Mouse (Mus musculus) heart, postnatal 14 days (tissue): ENCODE measurements around the gene Klk1b24. TPM values are rescaled to one million over a fixed set of nuclear protein-coding genes. Genes with fewer than 3 reads are reported as not detected.
"Not testable (repeated sequence)": the region's sequence is repeated elsewhere in the genome, so short reads cannot be mapped to it uniquely, and the experiment has no call there.

Source experiments
- DNase-seq, 2 experiments: peaks; one replicate each; pipeline ENCODE4 v3.0.0; 2021 to 2022
- intact Hi-C: fragments of 180-260 bp; cut with DNase I; formaldehyde crosslinking; loops from one replicate; pipeline ENCODE4 v1.15.1; 2025
- long read RNA-seq, 2 experiments: library from polyadenylated mRNA; stranded (forward); transcript quantifications; one replicate each; pipeline ENCODE4 v2.0.0; 2021
- total RNA-seq, 2 experiments: library from RNA; stranded (reverse); gene quantifications; 2 replicates each; pipeline ENCODE4 v1.2.3; 2021

Gene Klk1b24
- total RNA-seq, result not detected
- long read RNA-seq, experiment 1, result 0 reads
- long read RNA-seq, experiment 2, result 0 reads

GRCm38 (mm10) chr7:44187936-44188335 is at the start of gene Klk1b24:
Gene Klk1b24, plus strand, starts transcription at chr7:44188236.
- not testable (repeated sequence) for DNase-seq

GRCm38 (mm10) chr7:44179299-44180045 is 8.6 kb upstream of the Klk1b24 start:
- intact Hi-C loops, result no loop called here
- no peak for DNase-seq

More at GRCm38 (mm10) chr7:44187936-44188335, at the start of gene Klk1b24:
- intact Hi-C loops, result not testable (repeated sequence)

DNA sequence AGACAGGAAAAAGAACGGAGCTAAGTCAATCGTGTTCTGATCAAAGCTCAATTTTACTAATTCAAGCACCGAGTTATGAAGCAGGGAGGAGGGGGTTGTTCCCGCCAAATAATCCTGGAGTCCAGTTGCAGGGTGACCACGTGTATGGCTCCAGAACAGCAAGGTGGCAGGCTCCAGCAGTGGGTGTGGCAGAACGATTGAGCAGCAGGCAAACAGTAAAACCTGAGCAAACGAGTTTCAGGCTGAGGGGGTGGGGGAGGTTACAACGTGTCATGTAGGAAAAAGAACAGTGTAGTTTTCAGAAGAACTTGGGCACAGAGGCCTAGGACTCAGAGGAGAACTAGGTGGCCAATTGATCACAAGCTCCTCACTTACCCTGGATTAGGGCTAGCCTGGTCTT is 1.5 kb upstream of the Klk1b24 start:
- intact Hi-C loops, DNase-seq: not testable (repeated sequence)

DNA sequence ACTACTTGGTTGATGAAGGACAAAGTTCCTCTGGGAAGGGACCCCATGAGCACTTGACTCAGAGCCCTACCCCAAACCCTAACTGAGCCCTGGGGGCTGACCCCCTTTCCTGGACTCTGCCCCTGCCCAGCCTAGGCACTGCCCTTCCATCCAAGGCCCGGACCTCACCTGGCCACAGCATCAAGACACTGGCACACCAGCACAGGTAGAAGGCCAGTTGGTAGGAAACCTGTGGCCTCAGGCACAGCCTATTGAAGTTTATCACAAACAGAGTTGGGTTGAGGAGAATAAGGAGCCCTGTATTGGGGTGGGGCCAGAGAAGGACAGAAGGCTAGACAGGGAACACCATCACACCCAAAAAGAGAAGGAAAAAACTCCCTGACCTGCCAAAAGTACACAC is 5.4 kb downstream of the Klk1b24 start:
- intact Hi-C loops, result not testable (repeated sequence)

DNA sequence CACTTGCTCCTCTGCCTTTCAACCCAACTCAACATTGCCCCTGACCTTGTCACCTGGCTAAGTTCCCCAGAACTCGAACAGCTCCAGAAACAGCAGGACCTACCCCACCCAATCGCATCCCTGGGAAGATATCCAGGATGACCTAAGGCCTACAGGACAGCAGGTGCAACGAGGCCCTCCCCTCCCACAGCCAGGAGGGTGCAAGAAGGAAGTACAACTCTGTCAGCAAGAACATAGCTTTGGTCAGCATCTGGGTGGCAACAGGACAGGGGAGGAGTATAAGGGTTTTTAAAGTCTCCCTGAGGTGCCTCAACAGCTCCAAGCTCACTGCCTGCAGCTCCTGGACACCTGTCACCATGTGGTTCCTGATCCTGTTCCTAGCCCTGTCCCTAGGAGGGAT is 9.9 kb downstream of the Klk1b24 start, which contains the start of gene Klk1b3:
TSS of gene Klk1b3 (plus strand) at position 301 of the 400 bp plus-strand sequence.
- no peak for DNase-seq
- intact Hi-C loops, result no loop called here

More for the DNA sequence above, 5.4 kb downstream of the Klk1b24 start:
- DNase-seq, result not testable (repeated sequence)

- intact Hi-C loops, DNase-seq: not testable (repeated sequence)
Observed at GRCm38 (mm10) chr7:44207135-44207534, 19.1 kb downstream of the Klk1b24 start, which contains the start of gene Klk1b4. Gene Klk1b4, plus strand, starts transcription at chr7:44207435.

GRCm38 (mm10) chr7:44208307-44208706 is 20.3 kb downstream of the Klk1b24 start:
- intact Hi-C loops, result no loop called here
- DNase-seq, result no peak

DNA sequence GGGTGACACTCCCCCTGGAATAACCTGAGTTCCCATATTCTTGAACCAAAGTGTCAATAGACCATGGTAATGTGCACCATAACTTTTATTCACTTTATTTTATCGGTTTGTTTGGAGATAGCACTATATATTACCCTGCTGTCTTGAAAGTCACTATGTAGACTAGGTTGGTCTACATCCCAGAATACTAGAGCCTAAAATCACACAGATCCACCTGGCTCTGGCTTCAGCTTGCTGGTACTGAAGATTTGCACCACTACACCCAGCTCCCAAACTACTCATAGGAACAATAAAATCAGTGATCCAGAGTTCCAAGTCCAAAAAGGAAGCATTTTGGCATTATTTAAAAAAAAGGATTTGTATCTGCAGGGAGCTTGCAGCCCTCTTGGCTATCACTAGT is 27.6 kb downstream of the Klk1b24 start, which contains the start of gene Klk1b5:
TSS of gene Klk1b5 (plus strand) at position 301 of the 400 bp plus-strand sequence.
- intact Hi-C loops, result no loop called here

GRCm38 (mm10) chr7:44221601-44222000 is 33.6 kb downstream of the Klk1b24 start:
- DNase-seq, intact Hi-C loops: not testable (repeated sequence)

More for the DNA sequence above, 27.6 kb downstream of the Klk1b24 start, which contains the start of gene Klk1b5:
- DNase-seq, result no peak

- DNase-seq, intact Hi-C loops: not testable (repeated sequence)
Observed at GRCm38 (mm10) chr7:44222335-44222734, 34.3 kb downstream of the Klk1b24 start.

DNA sequence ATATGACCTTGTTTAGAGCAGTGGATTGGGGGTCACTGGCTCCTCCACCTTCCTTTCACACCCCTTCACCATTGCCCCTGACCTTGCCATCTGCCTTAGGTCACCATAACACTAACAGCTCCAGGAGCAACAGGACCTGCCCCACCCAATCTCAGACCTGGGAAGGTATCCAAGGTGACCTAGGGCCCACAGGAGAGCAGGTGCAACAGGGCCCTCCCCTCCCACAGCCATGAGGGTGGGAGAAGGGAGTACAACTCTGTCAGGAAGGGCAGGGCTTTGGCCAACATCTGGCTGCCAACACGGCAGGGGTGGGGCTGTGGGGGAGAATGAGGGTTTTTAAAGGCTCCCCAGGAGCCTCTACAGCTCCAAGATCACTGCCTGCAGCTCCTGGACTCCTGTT is 37.0 kb downstream of the Klk1b24 start, which contains the start of gene Klk1:
TSS of gene Klk1 (plus strand) at position 285 of the 400 bp plus-strand sequence.
- no peak for DNase-seq
- intact Hi-C loops, result no loop called here

DNA sequence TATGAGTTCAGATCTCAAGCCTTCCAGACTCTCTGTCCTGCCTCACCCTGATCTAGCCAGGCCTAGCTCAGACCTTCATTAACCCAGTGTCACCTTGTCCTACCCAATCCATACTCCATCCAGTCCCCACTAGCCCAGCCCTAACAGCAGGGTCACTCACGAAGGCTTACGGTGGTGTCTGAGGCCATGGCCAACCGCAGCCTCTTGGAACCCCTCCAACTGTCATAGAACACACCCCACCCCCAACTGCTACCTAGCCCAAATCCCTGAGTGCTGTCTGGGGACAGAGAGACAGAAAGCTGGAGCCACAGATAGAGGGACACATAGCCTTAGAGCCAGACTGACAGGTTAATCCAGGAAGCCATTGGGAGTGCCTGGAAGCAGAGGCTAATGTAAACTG is 47.9 kb downstream of the Klk1b24 start, which contains the start of gene Gm36864:
TSS of gene Gm36864 (plus strand) at position 269 of the 400 bp plus-strand sequence.
- DNase-seq, result no peak
- intact Hi-C loops, result no loop called here

GRCm38 (mm10) chr7:44239913-44240312 is 51.9 kb downstream of the Klk1b24 start:
- intact Hi-C loops, result no loop called here

DNA sequence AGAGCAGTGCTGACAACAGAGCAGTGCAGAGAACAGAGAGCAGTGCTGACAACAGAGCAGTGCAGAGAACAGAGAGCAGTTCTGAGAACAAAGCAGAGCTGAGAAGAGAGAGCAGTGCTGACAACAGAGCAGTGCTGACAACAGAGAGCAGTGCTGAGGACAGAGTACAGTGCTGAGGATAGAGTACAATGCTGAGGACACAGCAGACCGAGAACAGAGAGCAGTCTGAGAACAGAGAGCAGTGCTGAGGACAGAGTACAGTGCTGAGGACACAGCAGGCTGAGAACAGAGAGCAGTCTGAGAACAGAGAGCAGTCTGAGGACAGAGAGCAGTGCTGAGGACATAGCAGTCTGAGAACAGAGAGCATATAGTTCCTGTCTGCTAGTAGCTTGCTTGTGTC is 52.7 kb downstream of the Klk1b24 start:
- intact Hi-C loops, result no loop called here

More at GRCm38 (mm10) chr7:44239913-44240312, 51.9 kb downstream of the Klk1b24 start:
- no peak for DNase-seq

GRCm38 (mm10) chr7:44241163-44241562 is 53.1 kb downstream of the Klk1b24 start:
- intact Hi-C loops, result no loop called here
- no peak for DNase-seq

More for the DNA sequence above, 52.7 kb downstream of the Klk1b24 start:
- DNase-seq, result no peak

Other genes starting within 250 kb of the Klk1b24 start
- not detected for gene Klk1b8, start 237.6 kb upstream of the Klk1b24 start, total RNA-seq
- not detected for gene Klk1b1, start 221.5 kb upstream of the Klk1b24 start, total RNA-seq
- not detected for gene Klk1b9, start 212.2 kb upstream of the Klk1b24 start, total RNA-seq
- gene Klk1b11, start 192.4 kb upstream of the Klk1b24 start, total RNA-seq, result not detected
- gene Klk1b26, start 176.1 kb upstream of the Klk1b24 start, total RNA-seq, result not detected
- not detected for gene Klk1b27, start 135.9 kb upstream of the Klk1b24 start, total RNA-seq
- gene Klk1b21, start 85.9 kb upstream of the Klk1b24 start, total RNA-seq, result not detected
- gene Klk1b22, start 75.6 kb upstream of the Klk1b24 start, total RNA-seq, result not detected
- gene Klk1b16, start 51.5 kb upstream of the Klk1b24 start, total RNA-seq, result not detected
- gene Klk1b3, start 10.0 kb downstream of the Klk1b24 start, total RNA-seq, result not detected
- not detected for gene Klk1b4, start 19.2 kb downstream of the Klk1b24 start, total RNA-seq
- not detected for gene Klk1b5, start 27.7 kb downstream of the Klk1b24 start, total RNA-seq
- gene Klk1, start 37.1 kb downstream of the Klk1b24 start, total RNA-seq, result under 1 TPM in 1 of 2 experiments, not detected in 1; 0.32 TPM
- gene Gm36864, start 47.9 kb downstream of the Klk1b24 start, total RNA-seq, result not detected
- gene 1700028J19Rik, start 58.5 kb downstream of the Klk1b24 start, total RNA-seq, result under 1 TPM; 0.29 to 0.56 TPM
- gene 2410002F23Rik, start 58.5 kb downstream of the Klk1b24 start, total RNA-seq, result 10 to 100 TPM; 18.2 to 18.8 TPM
- not detected for gene Acp4, start 69.1 kb downstream of the Klk1b24 start, total RNA-seq
- gene Gm15517, start 73.2 kb downstream of the Klk1b24 start, total RNA-seq, result not detected
- gene Clec11a, start 118.7 kb downstream of the Klk1b24 start, total RNA-seq, result under 1 TPM; 0.84 to 0.88 TPM
- gene Shank1, start 122.0 kb downstream of the Klk1b24 start, total RNA-seq, result 1 to 10 TPM; 1.0 to 1.4 TPM
- gene Syt3, start 195.9 kb downstream of the Klk1b24 start, total RNA-seq, result 1 to 10 TPM; 1.5 to 2.2 TPM
- gene 1700008O03Rik, start 197.6 kb downstream of the Klk1b24 start, total RNA-seq, result under 1 TPM in 1 of 2 experiments, not detected in 1; 0.24 TPM
- gene Lrrc4b, start 240.8 kb downstream of the Klk1b24 start, total RNA-seq, result 10 to 100 TPM; 18.7 to 19.7 TPM